Mouse (Mus musculus): ENCODE results near the gene Psma2. TPM values are rescaled to one million over a fixed set of nuclear protein-coding genes. Genes with fewer than 3 reads are reported as not detected.

Psma2 gene
- polyA plus RNA-seq (2012; ENCODE audit: insufficient read depth, low replicate concordance), result 7.9 TPM in 1 of 2 replicates, not detected in the other

DNA sequence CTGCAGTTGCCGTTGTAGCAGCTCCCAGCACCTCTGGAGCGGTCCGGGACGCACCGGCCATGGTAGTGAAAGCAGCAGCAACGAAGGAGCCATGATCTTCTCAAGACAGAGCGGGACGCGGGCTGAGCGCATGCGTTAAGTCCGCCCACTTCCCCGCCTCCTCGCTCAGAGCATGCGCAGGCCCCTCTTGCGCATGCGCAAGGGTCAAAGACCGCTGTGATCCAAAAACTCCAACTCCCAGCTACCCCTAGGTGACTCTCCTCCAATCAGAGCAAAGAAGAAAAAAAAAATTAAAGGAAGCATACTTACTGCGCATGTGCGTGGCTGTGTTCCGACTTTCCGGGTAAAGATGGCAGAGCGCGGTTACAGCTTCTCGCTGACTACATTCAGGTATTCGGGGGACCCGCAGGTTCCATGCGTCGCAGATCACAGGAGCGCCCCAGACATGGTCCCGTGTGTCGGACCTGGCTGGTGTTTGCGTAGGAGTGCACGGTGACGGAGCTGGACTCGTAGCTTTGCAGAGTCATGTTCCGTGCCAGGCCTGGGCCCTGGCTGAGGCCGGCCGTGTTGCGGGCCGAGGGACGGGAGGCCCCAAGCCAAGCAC, at the start of gene Psma2, which contains the start of gene Mrpl32:
Gene Psma2, plus strand, starts transcription at position 315 of the 604 bp plus-strand sequence.
Gene Mrpl32, minus strand, starts transcription at position 240 of the 604 bp plus-strand sequence.
- Histone ChIP-seq H3K4me3 (replicated peaks) (peak within 1 kb of the TSS; percentile 94), H3K27me3 (replicated peaks) (no peaks in the 10 kb centered on the region), H3K9me3 (no peaks in the 10 kb centered on the region), H3K36me3 (replicated peaks; ENCODE audit: low read length) (peaks cover 56% of the 10 kb centered on the region), H3K4me1 (peaks cover 19% of the 10 kb centered on the region)
- no peak for TF ChIP-seq FLI1 (IDR thresholded peaks at IDR 0.05; ENCODE audit: low read length)
- no peak for TF ChIP-seq GATA1 (IDR thresholded peaks at IDR 0.05; ENCODE audit: borderline replicate concordance, low read length)

DNA sequence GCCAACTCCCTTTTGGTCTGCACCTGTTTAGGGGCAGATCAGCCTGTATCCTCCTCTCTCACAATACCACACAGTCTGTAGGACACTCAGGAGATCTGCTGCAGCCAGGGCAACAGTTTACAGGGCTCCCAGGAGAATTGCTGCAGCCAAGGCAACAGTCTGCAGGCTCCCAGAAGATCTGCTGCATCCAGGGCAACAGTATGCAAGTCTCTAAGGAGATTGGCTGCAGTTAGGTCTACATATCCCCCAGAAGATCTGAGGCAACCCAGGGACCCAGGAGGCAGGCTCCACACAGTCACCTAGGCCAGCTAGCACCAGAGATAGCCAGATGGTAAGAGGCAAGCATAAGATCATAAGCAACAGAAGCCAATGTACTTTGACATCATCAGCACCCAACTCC, 38.9 kb upstream of the Psma2 start:
- TF ChIP-seq GATA1 (IDR thresholded peaks at IDR 0.05; ENCODE audit: borderline replicate concordance, low read length), result no peak
- TF ChIP-seq FLI1 (IDR thresholded peaks at IDR 0.05; ENCODE audit: low read length), result no peak
- Histone ChIP-seq H3K36me3 (replicated peaks; ENCODE audit: low read length) (no peaks in the 10 kb centered on the region), H3K4me3 (replicated peaks) (no peak overlapping the region), H3K27me3 (replicated peaks) (no peaks in the 10 kb centered on the region), H3K9me3 (peaks cover 6% of the 10 kb centered on the region; the same call in 1 of the 2 replicates), H3K4me1 (no peaks in the 10 kb centered on the region)

DNA sequence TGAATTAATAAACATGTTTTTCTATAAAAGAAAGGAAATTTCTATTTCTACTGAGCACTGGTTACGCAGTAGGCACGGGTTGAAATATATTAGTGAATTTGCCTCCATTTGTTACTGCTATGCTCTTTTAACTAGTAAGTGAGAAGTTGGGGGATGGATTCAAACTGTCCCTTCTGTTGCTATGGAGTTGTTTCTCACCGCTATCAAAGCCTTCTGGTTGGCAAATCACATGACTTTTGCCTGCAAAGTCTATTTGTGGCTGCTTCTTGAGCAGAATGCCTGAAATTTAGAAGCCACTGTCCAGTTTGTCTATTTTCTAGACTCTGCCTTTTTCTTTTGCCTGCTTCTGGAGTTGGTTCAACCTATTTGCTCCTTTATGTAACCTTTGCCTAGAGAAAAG, 32.6 kb upstream of the Psma2 start:
- no peaks in the 10 kb centered on the region for H3K9me3 ChIP-seq
- no peaks in the 10 kb centered on the region for H3K27me3 ChIP-seq (replicated peaks)
- no peaks in the 10 kb centered on the region for H3K36me3 ChIP-seq (replicated peaks; ENCODE audit: low read length)
- no peaks in the 10 kb centered on the region for H3K4me1 ChIP-seq
- no peak overlapping the region for H3K4me3 ChIP-seq (replicated peaks)
- TF ChIP-seq GATA1 (IDR thresholded peaks at IDR 0.05; ENCODE audit: borderline replicate concordance, low read length), result no peak
- TF ChIP-seq FLI1 (IDR thresholded peaks at IDR 0.05; ENCODE audit: low read length), result no peak

DNA sequence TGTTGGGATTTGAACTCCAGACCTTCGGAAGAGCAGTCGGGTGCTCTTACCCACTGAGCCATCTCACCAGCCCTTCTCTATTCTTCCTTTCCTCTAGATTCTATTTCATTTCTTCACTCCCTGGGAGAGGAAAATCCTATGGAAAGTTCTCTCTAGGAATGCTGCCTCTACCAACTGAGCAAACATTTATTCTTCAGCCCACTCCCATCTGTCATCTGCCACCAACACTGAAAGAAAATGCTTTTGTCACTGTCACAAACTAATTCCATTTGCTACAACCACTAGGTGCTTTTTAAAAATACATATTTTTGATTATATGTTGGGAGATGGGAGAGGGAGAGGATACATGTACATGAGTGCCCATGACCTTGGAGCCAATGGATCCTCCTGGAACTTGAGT, 10.3 kb upstream of the Psma2 start:
- no peaks in the 10 kb centered on the region for H3K27me3 ChIP-seq (replicated peaks)
- TF ChIP-seq FLI1 (IDR thresholded peaks at IDR 0.05; ENCODE audit: low read length) (no peak), GATA1 (IDR thresholded peaks at IDR 0.05; ENCODE audit: borderline replicate concordance, low read length) (no peak)
- no peak overlapping the region for H3K4me3 ChIP-seq (replicated peaks)
- no peaks in the 10 kb centered on the region for H3K9me3 ChIP-seq
- no peaks in the 10 kb centered on the region for H3K4me1 ChIP-seq
- H3K36me3 ChIP-seq (replicated peaks; ENCODE audit: low read length), result no peaks in the 10 kb centered on the region

DNA sequence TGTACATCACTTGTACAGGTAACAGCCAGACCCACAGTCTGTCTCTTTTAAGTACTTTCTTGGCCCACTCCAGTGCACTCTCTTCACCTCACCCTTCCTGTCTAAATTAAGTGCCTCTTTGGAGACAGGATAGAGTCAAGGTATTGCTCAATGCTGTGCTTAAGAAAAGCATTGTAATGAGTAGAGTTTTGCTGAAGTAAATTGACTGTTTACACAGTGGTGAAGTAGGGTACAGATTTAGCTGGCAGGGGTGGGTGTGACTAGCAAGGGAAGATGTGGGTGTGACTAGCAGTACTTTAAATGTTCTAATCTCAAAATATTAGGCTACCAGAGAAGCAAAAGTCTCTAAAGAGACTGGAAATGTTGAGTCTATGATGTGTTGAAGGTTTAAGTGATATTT, 5.4 kb upstream of the Psma2 start:
- no peak for TF ChIP-seq GATA1 (IDR thresholded peaks at IDR 0.05; ENCODE audit: borderline replicate concordance, low read length)
- no peak for TF ChIP-seq FLI1 (IDR thresholded peaks at IDR 0.05; ENCODE audit: low read length)
- no peaks in the 10 kb centered on the region for H3K9me3 ChIP-seq
- no peak overlapping the region for H3K4me3 ChIP-seq (replicated peaks)
- H3K36me3 ChIP-seq (replicated peaks; ENCODE audit: low read length), result peaks cover 33% of the 10 kb centered on the region
- H3K4me1 ChIP-seq, result peaks cover 9% of the 10 kb centered on the region
- H3K27me3 ChIP-seq (replicated peaks), result no peaks in the 10 kb centered on the region

DNA sequence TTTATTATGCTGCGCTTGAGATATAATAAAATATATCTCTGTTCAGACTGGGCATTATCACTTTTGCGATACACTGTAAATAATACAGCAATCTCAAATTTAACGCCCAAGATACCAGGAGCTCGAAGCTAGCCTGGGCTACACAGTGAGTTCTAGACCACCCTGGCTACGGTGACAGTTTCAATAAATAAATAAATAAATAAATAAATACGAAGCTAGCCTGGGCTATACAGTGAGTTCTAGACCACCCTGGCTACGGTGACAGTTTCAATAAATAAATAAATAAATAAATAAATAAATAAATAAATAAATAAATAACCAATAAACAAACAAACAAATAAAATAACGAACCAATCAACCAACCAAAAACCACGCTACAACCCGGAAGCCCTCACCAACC, 577 bp upstream of the Psma2 start:
- Histone ChIP-seq H3K36me3 (replicated peaks; ENCODE audit: low read length) (peaks cover 52% of the 10 kb centered on the region), H3K27me3 (replicated peaks) (no peaks in the 10 kb centered on the region), H3K4me1 (peaks cover 19% of the 10 kb centered on the region), H3K9me3 (no peaks in the 10 kb centered on the region), H3K4me3 (replicated peaks) (peak overlapping the region; percentile 94)
- TF ChIP-seq GATA1 (IDR thresholded peaks at IDR 0.05; ENCODE audit: borderline replicate concordance, low read length), result no peak
- no peak for TF ChIP-seq FLI1 (IDR thresholded peaks at IDR 0.05; ENCODE audit: low read length)

DNA sequence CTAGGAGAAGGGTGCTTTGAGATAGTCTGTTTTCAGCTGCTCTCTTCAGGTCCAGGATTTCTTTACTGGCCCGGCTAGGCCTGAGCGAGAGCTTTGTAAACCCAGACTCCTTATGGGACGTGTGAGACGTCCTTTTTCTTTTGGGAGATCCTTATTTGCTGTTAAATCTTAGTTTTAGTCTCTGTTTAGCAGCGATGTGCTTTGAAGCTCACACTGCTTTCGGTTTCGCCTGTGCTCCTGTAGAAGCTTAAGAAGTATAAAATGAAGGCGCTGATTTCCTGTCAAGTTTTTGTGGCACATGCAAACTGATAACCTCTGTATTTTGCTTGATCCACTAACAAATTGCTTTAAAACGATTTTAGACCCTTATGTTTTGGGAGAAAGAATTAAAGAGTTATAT, 513 bp downstream of the Psma2 start:
- peak overlapping the region; percentile 94 for H3K4me3 ChIP-seq (replicated peaks)
- TF ChIP-seq GATA1 (IDR thresholded peaks at IDR 0.05; ENCODE audit: borderline replicate concordance, low read length) (no peak), FLI1 (IDR thresholded peaks at IDR 0.05; ENCODE audit: low read length) (no peak)
- H3K4me1 ChIP-seq, result peaks cover 19% of the 10 kb centered on the region
- no peaks in the 10 kb centered on the region for H3K27me3 ChIP-seq (replicated peaks)
- H3K36me3 ChIP-seq (replicated peaks; ENCODE audit: low read length), result peaks cover 56% of the 10 kb centered on the region
- no peaks in the 10 kb centered on the region for H3K9me3 ChIP-seq

DNA sequence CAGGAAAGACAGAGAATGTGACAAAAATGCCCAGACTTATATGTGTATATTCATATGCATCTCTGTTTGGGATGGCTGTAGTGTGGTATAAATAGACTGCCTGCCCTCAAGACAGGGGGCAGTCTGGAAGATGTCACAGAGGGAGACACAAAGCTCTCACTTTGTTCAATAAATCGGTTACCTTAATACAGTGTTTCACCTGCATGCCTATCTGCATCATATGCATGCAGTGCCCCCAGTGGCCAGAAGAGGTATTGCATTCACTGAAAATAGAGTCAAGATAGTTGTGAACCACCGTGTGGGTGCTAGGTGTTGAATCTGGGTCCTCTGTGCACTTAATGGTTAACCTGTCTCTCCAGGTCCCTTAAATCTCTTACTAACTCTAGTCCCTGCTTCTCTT, 5.7 kb downstream of the Psma2 start:
- no peaks in the 10 kb centered on the region for H3K9me3 ChIP-seq
- peaks cover 10% of the 10 kb centered on the region for H3K4me1 ChIP-seq
- H3K4me3 ChIP-seq (replicated peaks), result no peak overlapping the region
- TF ChIP-seq GATA1 (IDR thresholded peaks at IDR 0.05; ENCODE audit: borderline replicate concordance, low read length) (no peak), FLI1 (IDR thresholded peaks at IDR 0.05; ENCODE audit: low read length) (no peak)
- no peaks in the 10 kb centered on the region for H3K27me3 ChIP-seq (replicated peaks)
- H3K36me3 ChIP-seq (replicated peaks; ENCODE audit: low read length), result peaks cover 76% of the 10 kb centered on the region

DNA sequence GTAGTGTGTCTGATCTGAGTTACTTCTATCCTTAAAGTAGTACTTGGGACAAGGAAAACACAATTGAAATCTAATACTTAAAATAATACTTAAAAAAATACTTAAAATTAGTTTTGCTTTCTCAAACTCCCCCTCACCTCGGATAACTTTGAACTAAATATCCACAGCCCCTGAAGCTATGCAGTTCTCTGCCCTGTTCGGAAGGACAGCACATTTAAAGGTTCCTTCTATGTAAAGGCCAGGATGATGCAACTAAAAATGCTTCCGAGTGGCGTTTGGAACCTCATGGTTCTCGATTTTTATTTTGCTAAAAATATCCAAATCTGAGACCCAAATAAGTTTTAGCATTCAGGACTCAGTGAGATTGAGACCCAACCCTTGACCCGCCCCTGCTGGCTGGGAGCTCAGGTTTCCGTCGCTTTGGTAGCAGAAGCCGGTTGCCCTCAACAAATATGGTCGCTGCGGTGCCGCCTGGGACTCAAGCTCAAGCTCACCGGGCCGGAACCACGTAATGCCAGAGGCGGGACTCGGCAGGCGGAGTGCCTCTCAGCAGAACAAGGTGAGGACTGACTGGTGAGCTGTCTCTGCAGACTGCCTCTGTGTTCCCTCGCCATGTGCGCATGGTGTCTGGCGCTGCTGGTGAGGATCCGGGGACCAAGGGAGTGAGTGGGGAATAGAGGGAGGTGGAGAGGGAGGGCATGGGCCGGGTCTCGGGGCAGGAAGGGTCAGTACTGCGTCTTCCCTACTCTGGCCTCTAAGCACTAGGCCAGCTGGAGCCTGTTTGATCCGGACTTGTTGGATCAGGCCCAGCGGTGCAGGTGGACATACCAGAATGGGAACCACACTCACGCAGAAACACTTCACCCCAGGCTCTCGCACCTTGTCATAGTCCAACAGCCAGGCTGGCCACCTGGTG, 16.9 kb downstream of the Psma2 start, which contains the start of gene AW209491:
Gene AW209491, plus strand, starts transcription at position 429 of the 916 bp plus-strand sequence.
- peaks cover 43% of the 10 kb centered on the region for H3K36me3 ChIP-seq (replicated peaks; ENCODE audit: low read length)
- no peaks in the 10 kb centered on the region for H3K9me3 ChIP-seq
- no peak for TF ChIP-seq GATA1 (IDR thresholded peaks at IDR 0.05; ENCODE audit: borderline replicate concordance, low read length)
- no peak for TF ChIP-seq FLI1 (IDR thresholded peaks at IDR 0.05; ENCODE audit: low read length)
- peak within 1 kb of the TSS; percentile 99 for H3K4me3 ChIP-seq (replicated peaks)
- peaks cover 19% of the 10 kb centered on the region for H3K4me1 ChIP-seq
- no peaks in the 10 kb centered on the region for H3K27me3 ChIP-seq (replicated peaks)

DNA sequence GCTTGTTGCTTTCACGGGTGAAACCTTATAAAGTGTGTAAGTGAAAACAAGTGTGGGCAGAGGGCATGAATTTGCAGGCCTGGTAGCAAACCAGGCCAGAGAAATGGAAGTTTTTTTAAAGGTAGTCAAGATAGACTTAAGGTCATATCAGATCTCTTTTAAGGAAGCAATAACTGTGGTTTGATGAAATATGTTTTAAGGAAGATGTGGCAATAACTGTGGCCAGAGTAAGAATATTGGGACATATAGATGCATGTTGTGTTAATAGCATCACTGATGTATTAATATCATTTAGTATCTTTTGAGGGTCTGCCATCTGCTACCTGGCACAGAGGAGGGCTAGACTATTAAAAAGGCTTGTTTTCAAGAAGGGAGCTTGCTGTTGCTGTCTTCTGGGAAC, 27.0 kb downstream of the Psma2 start:
- no peaks in the 10 kb centered on the region for H3K9me3 ChIP-seq
- TF ChIP-seq GATA1 (IDR thresholded peaks at IDR 0.05; ENCODE audit: borderline replicate concordance, low read length), result no peak
- TF ChIP-seq FLI1 (IDR thresholded peaks at IDR 0.05; ENCODE audit: low read length), result no peak
- H3K36me3 ChIP-seq (replicated peaks; ENCODE audit: low read length), result peaks cover 48% of the 10 kb centered on the region
- no peaks in the 10 kb centered on the region for H3K4me1 ChIP-seq
- no peak overlapping the region for H3K4me3 ChIP-seq (replicated peaks)
- H3K27me3 ChIP-seq (replicated peaks), result no peaks in the 10 kb centered on the region
